Mouse (Mus musculus): ENCODE results near the gene Snx32. TPM values are rescaled to one million over a fixed set of nuclear protein-coding genes. Genes with fewer than 3 reads are reported as not detected.

Gene Snx32
- polyA plus RNA-seq, 1 experiment from 2014 or later: 41.4 TPM

GRCm38 (mm10) chr19:5532520-5532919 is 22.2 kb upstream of the Snx32 start:
- no peak overlapping the region for H3K27ac ChIP-seq
- H3K36me3 ChIP-seq (ENCODE audit: poor library complexity, severe bottlenecking): no peaks in the 10 kb centered on the region
- ATAC-seq: no peak
- no peak overlapping the region for H3K4me3 ChIP-seq
- no peak overlapping the region for H3K4me2 ChIP-seq
- H3K4me1 ChIP-seq: peaks cover 14% of the 10 kb centered on the region
- H3K27me3 ChIP-seq: peaks cover 10% of the 10 kb centered on the region; the same call in 1 of the 2 replicates
- WGBS: 80% methylated on average over 8 of the region's 8 CpGs
- no peak overlapping the region for H3K9ac ChIP-seq
- H3K9me3 ChIP-seq (replicated peaks): no peaks in the 10 kb centered on the region

GRCm38 (mm10) chr19:5530138-5530524 is 19.8 kb upstream of the Snx32 start:
- no peak overlapping the region for H3K4me3 ChIP-seq
- H3K4me1 ChIP-seq: peaks cover 14% of the 10 kb centered on the region
- no peak overlapping the region for H3K27ac ChIP-seq
- peak overlapping the region; percentile 43; the same call in 1 of the 2 replicates for H3K4me2 ChIP-seq
- no peak for ATAC-seq
- no peaks in the 10 kb centered on the region for H3K36me3 ChIP-seq (ENCODE audit: poor library complexity, severe bottlenecking)
- no peak overlapping the region; the same call in 1 of the 2 replicates for H3K9ac ChIP-seq
- peaks cover 10% of the 10 kb centered on the region; the same call in 1 of the 2 replicates for H3K27me3 ChIP-seq
- H3K9me3 ChIP-seq (replicated peaks): no peaks in the 10 kb centered on the region
- 8% methylated on average over 7 of the region's 7 CpGs for WGBS

GRCm38 (mm10) chr19:5529325-5530137 is 19.2 kb upstream of the Snx32 start:
- WGBS: 8% methylated on average over 20 of the region's 20 CpGs
- peaks cover 10% of the 10 kb centered on the region; the same call in 1 of the 2 replicates for H3K27me3 ChIP-seq
- H3K9me3 ChIP-seq (replicated peaks): no peaks in the 10 kb centered on the region
- no peak overlapping the region for H3K27ac ChIP-seq
- no peak overlapping the region for H3K4me3 ChIP-seq
- H3K4me1 ChIP-seq: peaks cover 14% of the 10 kb centered on the region
- peak; percentile 82; the same call in 1 of the 2 replicates for ATAC-seq
- H3K9ac ChIP-seq: peak overlapping the region; percentile 8; the same call in 1 of the 2 replicates
- no peaks in the 10 kb centered on the region for H3K36me3 ChIP-seq (ENCODE audit: poor library complexity, severe bottlenecking)
- H3K4me2 ChIP-seq: peak overlapping the region; percentile 43

- WGBS: 74% methylated on average over 5 of the region's 5 CpGs
- no peak for ATAC-seq
- no peaks in the 10 kb centered on the region for H3K27me3 ChIP-seq
- H3K36me3 ChIP-seq (ENCODE audit: poor library complexity, severe bottlenecking): no peaks in the 10 kb centered on the region
- H3K4me1 ChIP-seq: peaks cover 10% of the 10 kb centered on the region
- H3K4me2 ChIP-seq: no peak overlapping the region
- no peak overlapping the region for H3K4me3 ChIP-seq
- no peak overlapping the region for H3K9ac ChIP-seq
- H3K27ac ChIP-seq: no peak overlapping the region
- H3K9me3 ChIP-seq (replicated peaks): no peaks in the 10 kb centered on the region
Observed at GRCm38 (mm10) chr19:5525204-5525603, 14.9 kb upstream of the Snx32 start.

GRCm38 (mm10) chr19:5518721-5519120 is 8.4 kb upstream of the Snx32 start:
- H3K4me1 ChIP-seq: no peaks in the 10 kb centered on the region
- no peak for ATAC-seq
- H3K27ac ChIP-seq: no peak overlapping the region
- no peaks in the 10 kb centered on the region for H3K36me3 ChIP-seq (ENCODE audit: poor library complexity, severe bottlenecking)
- WGBS: 93% methylated on average over 3 of the region's 3 CpGs
- H3K27me3 ChIP-seq: no peaks in the 10 kb centered on the region
- H3K9me3 ChIP-seq (replicated peaks): no peaks in the 10 kb centered on the region
- H3K9ac ChIP-seq: no peak overlapping the region
- no peak overlapping the region for H3K4me3 ChIP-seq
- H3K4me2 ChIP-seq: no peak overlapping the region

GRCm38 (mm10) chr19:5516906-5517505 is 6.7 kb upstream of the Snx32 start:
- H3K27ac ChIP-seq: no peak overlapping the region
- H3K9me3 ChIP-seq (replicated peaks): no peaks in the 10 kb centered on the region
- H3K9ac ChIP-seq: no peak overlapping the region
- H3K4me1 ChIP-seq: peaks cover 7% of the 10 kb centered on the region
- 80% methylated on average over 8 of the region's 8 CpGs for WGBS
- no peaks in the 10 kb centered on the region for H3K36me3 ChIP-seq (ENCODE audit: poor library complexity, severe bottlenecking)
- H3K4me2 ChIP-seq: no peak overlapping the region
- no peak overlapping the region for H3K4me3 ChIP-seq
- no peak for ATAC-seq
- H3K27me3 ChIP-seq: no peaks in the 10 kb centered on the region

GRCm38 (mm10) chr19:5515840-5516777 is 5.8 kb upstream of the Snx32 start:
- Histone ChIP-seq H3K27ac (no peak overlapping the region), H3K4me3 (no peak overlapping the region), H3K36me3 (ENCODE audit: poor library complexity, severe bottlenecking) (no peaks in the 10 kb centered on the region), H3K9ac (no peak overlapping the region), H3K9me3 (replicated peaks) (no peaks in the 10 kb centered on the region), H3K4me2 (no peak overlapping the region), H3K27me3 (no peaks in the 10 kb centered on the region), H3K4me1 (peaks cover 10% of the 10 kb centered on the region)
- WGBS: 77% methylated on average over 7 of the region's 7 CpGs
- no peak for ATAC-seq

GRCm38 (mm10) chr19:5513005-5513349 is 2.6 kb upstream of the Snx32 start:
- 0 out of 2 replicates have a peak, but pooled peaks cover 4% of the 10 kb centered on the region for H3K9me3 ChIP-seq (replicated peaks)
- no peak overlapping the region for H3K27ac ChIP-seq
- H3K4me3 ChIP-seq: no peak overlapping the region
- no peak overlapping the region for H3K4me2 ChIP-seq
- peaks cover 23% of the 10 kb centered on the region for H3K4me1 ChIP-seq
- no peaks in the 10 kb centered on the region for H3K27me3 ChIP-seq
- H3K9ac ChIP-seq: no peak overlapping the region
- ATAC-seq: no peak
- H3K36me3 ChIP-seq (ENCODE audit: poor library complexity, severe bottlenecking): no peaks in the 10 kb centered on the region
- 85% methylated on average over 3 of the region's 3 CpGs for WGBS

GRCm38 (mm10) chr19:5512091-5513004 is 2.0 kb upstream of the Snx32 start:
- no peak overlapping the region for H3K27ac ChIP-seq
- H3K9ac ChIP-seq: no peak overlapping the region
- H3K9me3 ChIP-seq (replicated peaks): 0 out of 2 replicates have a peak, but pooled peaks cover 4% of the 10 kb centered on the region
- no peaks in the 10 kb centered on the region for H3K27me3 ChIP-seq
- peaks cover 23% of the 10 kb centered on the region for H3K4me1 ChIP-seq
- no peak overlapping the region for H3K4me3 ChIP-seq
- WGBS: 76% methylated on average over 12 of the region's 12 CpGs
- no peak for ATAC-seq
- H3K4me2 ChIP-seq: peak overlapping the region; percentile 4; the same call in 1 of the 2 replicates
- no peaks in the 10 kb centered on the region for H3K36me3 ChIP-seq (ENCODE audit: poor library complexity, severe bottlenecking)

- Histone ChIP-seq H3K36me3 (ENCODE audit: poor library complexity, severe bottlenecking) (no peaks in the 10 kb centered on the region), H3K4me3 (peak overlapping the region; percentile 48), H3K27me3 (no peaks in the 10 kb centered on the region), H3K9me3 (replicated peaks) (0 out of 2 replicates have a peak, but pooled peaks cover 4% of the 10 kb centered on the region), H3K4me2 (peak overlapping the region; percentile 74), H3K9ac (peak overlapping the region; percentile 69), H3K4me1 (peaks cover 23% of the 10 kb centered on the region), H3K27ac (no peak overlapping the region)
- no peak for ATAC-seq
- 49% methylated on average over 15 of the region's 15 CpGs for WGBS
Observed at GRCm38 (mm10) chr19:5511074-5511632, 815 bp upstream of the Snx32 start.

GRCm38 (mm10) chr19:5503687-5504086 is 6.7 kb downstream of the Snx32 start, which contains the start of gene 1700020D05Rik:
Gene 1700020D05Rik, minus strand, starts transcription at chr19:5503787.
- Histone ChIP-seq H3K27ac (no peak within 1 kb of the TSS), H3K4me3 (no peak within 1 kb of the TSS), H3K36me3 (ENCODE audit: poor library complexity, severe bottlenecking) (peaks cover 16% of the 10 kb centered on the region; the same call in 1 of the 2 replicates), H3K27me3 (no peaks in the 10 kb centered on the region), H3K4me1 (no peaks in the 10 kb centered on the region), H3K9me3 (replicated peaks) (no peaks in the 10 kb centered on the region), H3K4me2 (no peak within 1 kb of the TSS), H3K9ac (no peak within 1 kb of the TSS)
- ATAC-seq: no peak
- WGBS: 62% methylated on average over 17 of the region's 17 CpGs

Data from forebrain, embryonic 13.5 days (tissue).